Mouse (Mus musculus) heart, embryonic 16.5 days (tissue): ENCODE results near the gene Nudt9. TPM values are rescaled to one million over a fixed set of nuclear protein-coding genes. Genes with fewer than 3 reads are reported as not detected.

Source experiments
- ATAC-seq: fragments of 200-750 bp; cut with Nextera tagmentation; replicated peaks from 2 replicates; pipeline ENCODE4 v1.8.0; 2017; ENCODE audit warnings: moderate number of reproducible peaks; ENCODE audit not compliant: insufficient read depth, low FRiP score; ENCODE audit errors: extremely low read depth
- H3K27ac ChIP-seq: fragments of 300-500 bp; sonication (generic); 2 replicates; pipeline ENCODE4 v1.5.1; 2014; ENCODE audit warnings: mild to moderate bottlenecking, low read length, control low read depth, moderate library complexity
- H3K27me3 ChIP-seq: fragments of 300-500 bp; sonication (generic); 2 replicates; pipeline ENCODE4 v1.6.1; 2014; ENCODE audit warnings: low read length, mixed read lengths; ENCODE audit not compliant: control insufficient read depth, insufficient read depth
- H3K36me3 ChIP-seq: fragments of 300-500 bp; sonication (generic); 2 replicates; pipeline ENCODE4 v1.6.1; 2014; ENCODE audit not compliant: control insufficient read depth, insufficient read depth
- H3K4me1 ChIP-seq: fragments of 300-500 bp; sonication (generic); 2 replicates; pipeline ENCODE4 v1.6.1; 2014; ENCODE audit warnings: low read length, mixed read lengths; ENCODE audit not compliant: control insufficient read depth, insufficient read depth
- H3K4me2 ChIP-seq: fragments of 300-500 bp; sonication (generic); 2 replicates; pipeline ENCODE4 v1.6.1; 2014; ENCODE audit warnings: low read depth, mild to moderate bottlenecking, control low read depth, low read length
- H3K4me3 ChIP-seq: fragments of 300-500 bp; sonication (generic); 2 replicates; pipeline ENCODE4 v1.5.1; 2014; ENCODE audit warnings: mild to moderate bottlenecking, control low read depth, low read length
- H3K9ac ChIP-seq: fragments of 300-500 bp; sonication (generic); 2 replicates; pipeline ENCODE4 v1.6.1; 2014; ENCODE audit warnings: low read length, control low read depth
- H3K9me3 ChIP-seq: fragments of 300-500 bp; sonication (generic); replicated peaks from 2 replicates; pipeline ENCODE4 v1.6.1; 2016; ENCODE audit warnings: low read length; ENCODE audit not compliant: control insufficient read depth
- WGBS: fragments of 180-500 bp; shearing (Covaris S2); extraction: QIAGEN DNeasy Blood & Tissue Kit; methylation state at CpG from one replicate; pipeline ENCODE4 v1.1.7; 2014; 5-methylcytosine and 5-hydroxymethylcytosine counted together
- polyA plus RNA-seq: library from polyadenylated mRNA; unstranded; fragments of >200 nt; fragmentation: Nextera tagmentation; extraction: Ambion mirVana; gene quantifications from 2 replicates; pipeline ENCODE4 v1.2.1, GENCODE M21; 2015

The Nudt9 gene
- polyA plus RNA-seq, 1 experiment from 2014 or later: 54.0 TPM

GRCm38 (mm10) chr5:104048139-104048538 is 2.0 kb downstream of the Nudt9 start:
- 44% methylated on average over 4 of the region's 4 CpGs for WGBS
- Histone ChIP-seq H3K4me3 (peak overlapping the region; percentile 84), H3K4me2 (peak overlapping the region; percentile 92), H3K4me1 (peaks cover 15% of the 10 kb centered on the region), H3K27ac (no peak overlapping the region), H3K27me3 (no peaks in the 10 kb centered on the region), H3K9me3 (no peaks in the 10 kb centered on the region), H3K36me3 (peaks cover 21% of the 10 kb centered on the region), H3K9ac (peak overlapping the region; percentile 91; the same call in 1 of the 2 replicates)
- ATAC-seq: no peak

- H3K4me1 ChIP-seq: peaks cover 5% of the 10 kb centered on the region; the same call in 1 of the 2 replicates
- no peak overlapping the region for H3K4me3 ChIP-seq
- H3K36me3 ChIP-seq: peaks cover 21% of the 10 kb centered on the region
- 68% methylated on average over 8 of the region's 8 CpGs for WGBS
- no peaks in the 10 kb centered on the region for H3K9me3 ChIP-seq
- H3K4me2 ChIP-seq: no peak overlapping the region
- H3K9ac ChIP-seq: no peak overlapping the region
- ATAC-seq: no peak
- H3K27ac ChIP-seq: no peak overlapping the region
- no peaks in the 10 kb centered on the region for H3K27me3 ChIP-seq
These were observed 6.8 kb downstream of the Nudt9 start for GRCm38 (mm10) chr5:104052956-104053355.

- ATAC-seq: no peak
- Histone ChIP-seq H3K27me3 (no peaks in the 10 kb centered on the region), H3K27ac (no peak overlapping the region), H3K4me1 (no peaks in the 10 kb centered on the region), H3K36me3 (peaks cover 26% of the 10 kb centered on the region), H3K9me3 (no peaks in the 10 kb centered on the region), H3K9ac (no peak overlapping the region), H3K4me3 (no peak overlapping the region), H3K4me2 (no peak overlapping the region)
- 94% methylated on average over 4 of the region's 4 CpGs for WGBS
These were observed 8.8 kb downstream of the Nudt9 start for GRCm38 (mm10) chr5:104054938-104055337.

- no peaks in the 10 kb centered on the region for H3K27me3 ChIP-seq
- no peak for ATAC-seq
- H3K27ac ChIP-seq: no peak overlapping the region
- peaks cover 29% of the 10 kb centered on the region for H3K36me3 ChIP-seq
- H3K9me3 ChIP-seq: no peaks in the 10 kb centered on the region
- no peak overlapping the region for H3K4me2 ChIP-seq
- no peak overlapping the region for H3K9ac ChIP-seq
- H3K4me3 ChIP-seq: no peak overlapping the region
- no peaks in the 10 kb centered on the region for H3K4me1 ChIP-seq
- WGBS: 81% methylated on average over 4 of the region's 4 CpGs
These were observed 9.7 kb downstream of the Nudt9 start for GRCm38 (mm10) chr5:104055816-104056215.

GRCm38 (mm10) chr5:104056295-104056694 is 10.2 kb downstream of the Nudt9 start:
- no peak overlapping the region for H3K27ac ChIP-seq
- no peaks in the 10 kb centered on the region for H3K27me3 ChIP-seq
- H3K4me2 ChIP-seq: no peak overlapping the region
- WGBS: 88% methylated on average over 7 of the region's 7 CpGs
- no peak overlapping the region for H3K4me3 ChIP-seq
- H3K36me3 ChIP-seq: peaks cover 26% of the 10 kb centered on the region
- H3K9me3 ChIP-seq: no peaks in the 10 kb centered on the region
- no peaks in the 10 kb centered on the region for H3K4me1 ChIP-seq
- ATAC-seq: no peak
- no peak overlapping the region for H3K9ac ChIP-seq

- no peaks in the 10 kb centered on the region for H3K4me1 ChIP-seq
- WGBS: 62% methylated on average over 15 of the region's 15 CpGs
- H3K27me3 ChIP-seq: no peaks in the 10 kb centered on the region
- H3K36me3 ChIP-seq: peaks cover 27% of the 10 kb centered on the region
- H3K4me2 ChIP-seq: no peak overlapping the region
- H3K9ac ChIP-seq: no peak overlapping the region
- H3K27ac ChIP-seq: no peak overlapping the region
- no peak for ATAC-seq
- no peaks in the 10 kb centered on the region for H3K9me3 ChIP-seq
- H3K4me3 ChIP-seq: no peak overlapping the region
These were observed 11.9 kb downstream of the Nudt9 start for GRCm38 (mm10) chr5:104058021-104058420.

GRCm38 (mm10) chr5:104059628-104060027 is 13.5 kb downstream of the Nudt9 start:
- no peaks in the 10 kb centered on the region for H3K27me3 ChIP-seq
- no peaks in the 10 kb centered on the region for H3K4me1 ChIP-seq
- H3K4me2 ChIP-seq: no peak overlapping the region
- peaks cover 30% of the 10 kb centered on the region for H3K36me3 ChIP-seq
- no peak overlapping the region for H3K9ac ChIP-seq
- H3K27ac ChIP-seq: no peak overlapping the region
- H3K4me3 ChIP-seq: no peak overlapping the region
- no peaks in the 10 kb centered on the region for H3K9me3 ChIP-seq
- no peak for ATAC-seq
- WGBS: 86% methylated on average over 9 of the region's 9 CpGs

- Histone ChIP-seq H3K4me1 (no peaks in the 10 kb centered on the region), H3K9me3 (no peaks in the 10 kb centered on the region), H3K27ac (no peak overlapping the region), H3K27me3 (no peaks in the 10 kb centered on the region), H3K4me2 (no peak overlapping the region), H3K4me3 (no peak overlapping the region), H3K36me3 (peaks cover 36% of the 10 kb centered on the region), H3K9ac (no peak overlapping the region)
- WGBS: 95% methylated on average over 5 of the region's 5 CpGs
- ATAC-seq: no peak
These were observed 14.3 kb downstream of the Nudt9 start for GRCm38 (mm10) chr5:104060429-104060828.

GRCm38 (mm10) chr5:104061936-104062772 is 16.0 kb downstream of the Nudt9 start:
- H3K36me3 ChIP-seq: peaks cover 36% of the 10 kb centered on the region
- no peaks in the 10 kb centered on the region for H3K9me3 ChIP-seq
- no peaks in the 10 kb centered on the region for H3K4me1 ChIP-seq
- ATAC-seq: no peak
- H3K4me3 ChIP-seq: no peak overlapping the region
- 85% methylated on average over 13 of the region's 13 CpGs for WGBS
- H3K9ac ChIP-seq: no peak overlapping the region
- H3K4me2 ChIP-seq: no peak overlapping the region
- H3K27me3 ChIP-seq: no peaks in the 10 kb centered on the region
- no peak overlapping the region for H3K27ac ChIP-seq
